Mouse (Mus musculus) cortical plate, adult 2 months (tissue): ENCODE measurements at regions not wholly inside any gene's neighbourhood (a gene's known extent, or its start where the extent isn't known, plus 50 kb on each side); places are given as distances from the start of the nearest gene placed in this dataset.

Source experiments
- H3K27ac ChIP-seq: fragments of 200-500 bp; 2 replicates; pipeline ENCODE4 v1.5.1; 2012; ENCODE audit warnings: low read length, control low read depth, inconsistent platforms; ENCODE audit not compliant: insufficient read depth
- H3K4me1 ChIP-seq: fragments of 200-500 bp; 2 replicates; pipeline ENCODE4 v1.6.1; 2011; ENCODE audit warnings: low read length; ENCODE audit not compliant: control insufficient read depth, insufficient read depth
- H3K4me3 ChIP-seq: fragments of 200-500 bp; 2 replicates; pipeline ENCODE4 v1.5.1; 2011; ENCODE audit warnings: mild to moderate bottlenecking, low read length, control low read depth; ENCODE audit not compliant: insufficient read depth
- CTCF ChIP-seq: fragments of 200-500 bp; IDR thresholded peaks from 2 replicates; pipeline ENCODE4 v1.5.1; 2011; ENCODE audit warnings: mild to moderate bottlenecking, control low read depth, low read length; ENCODE audit not compliant: insufficient read depth; ENCODE audit errors: extremely low read depth
- POLR2A ChIP-seq: fragments of 200-500 bp; IDR thresholded peaks from 2 replicates; pipeline ENCODE4 v1.6.1; 2011; ENCODE audit warnings: mild to moderate bottlenecking, low read length, control low read depth; ENCODE audit not compliant: insufficient read depth; ENCODE audit errors: extremely low read depth

DNA sequence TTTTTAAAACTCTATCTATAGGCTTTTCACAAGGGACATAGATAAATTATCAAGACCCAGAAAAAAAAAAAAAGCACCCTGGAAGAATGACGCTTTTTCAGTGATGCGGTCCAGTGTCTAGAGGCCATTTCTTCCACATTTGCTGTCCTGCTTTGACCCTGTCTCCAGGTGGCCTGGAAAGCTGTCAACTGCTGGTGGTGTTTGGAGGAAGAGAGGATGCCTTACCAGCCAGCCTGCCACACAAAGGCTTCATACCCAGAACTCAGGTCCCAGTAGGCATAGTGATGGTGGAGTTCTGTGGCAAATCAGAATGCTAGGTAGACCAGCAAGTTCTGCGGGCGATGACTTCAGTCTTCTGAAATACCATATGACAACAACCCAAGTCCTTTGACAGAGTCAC lies 51.6 kb upstream of the Pde3a start:
- Histone ChIP-seq H3K4me1 (no peaks in the 10 kb centered on the region), H3K27ac (no peak overlapping the region), H3K4me3 (no peak overlapping the region)
- TF ChIP-seq CTCF (no peak), POLR2A (no peak)
